Mouse (Mus musculus) thymus, postnatal 10 days (tissue): ENCODE measurements around the gene Gm38655.
"Not testable (repeated sequence)": the region's sequence is repeated elsewhere in the genome, so short reads cannot be mapped to it uniquely, and the experiment has no call there.

Source experiments
- DNase-seq, 2 experiments: peaks; one replicate each; pipeline ENCODE4 v3.0.0; 2021; ENCODE audit warnings: low spot score in 2 of 2

Gene Gm38655

DNA sequence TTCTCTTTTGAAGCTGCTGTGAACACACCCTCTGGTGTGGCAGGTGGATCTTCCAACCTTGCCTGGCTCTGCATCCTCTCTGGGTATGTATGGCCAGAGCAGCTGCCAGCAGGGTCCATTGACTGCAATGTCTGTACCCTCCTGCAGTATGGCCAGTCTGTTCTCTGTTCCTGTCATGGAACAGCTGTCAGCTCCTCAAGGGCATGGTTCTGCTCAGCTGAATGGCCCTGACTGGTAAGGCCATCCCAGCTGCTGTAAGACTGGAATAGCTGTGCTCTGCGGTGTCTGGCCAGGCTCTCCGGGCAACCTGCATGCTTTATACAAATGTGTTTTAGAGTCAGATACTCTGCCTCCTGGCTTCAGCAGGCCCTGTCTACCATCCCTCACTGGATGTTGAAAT, 5.6 kb downstream of the Gm38655 start:
- no peak for DNase-seq

- DNase-seq: no peak
Measured at GRCm38 (mm10) chr17:25165970-25166671, 9.2 kb downstream of the Gm38655 start.

DNA sequence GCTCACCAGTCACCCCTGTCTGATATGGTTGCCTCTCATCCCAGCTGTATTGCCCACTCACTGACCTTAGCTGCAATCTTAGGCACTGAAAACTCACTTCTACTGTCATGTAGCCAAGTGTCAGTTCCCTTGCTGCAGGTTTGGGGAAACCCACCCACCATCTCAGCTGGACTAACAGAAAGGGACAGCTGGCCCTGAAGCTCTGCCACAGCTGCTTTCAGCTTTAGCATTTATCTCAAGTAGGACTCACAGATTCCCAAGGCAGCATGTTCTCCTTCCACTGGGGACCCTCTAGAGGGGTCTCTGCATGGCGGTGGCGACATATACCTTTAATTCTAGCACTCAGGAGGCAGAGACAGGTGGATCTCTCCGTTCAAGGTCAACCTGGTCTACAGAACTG, 10.5 kb downstream of the Gm38655 start:
- DNase-seq: no peak

GRCm38 (mm10) chr17:25163387-25163786, 11.9 kb downstream of the Gm38655 start:
- DNase-seq: no peak

DNA sequence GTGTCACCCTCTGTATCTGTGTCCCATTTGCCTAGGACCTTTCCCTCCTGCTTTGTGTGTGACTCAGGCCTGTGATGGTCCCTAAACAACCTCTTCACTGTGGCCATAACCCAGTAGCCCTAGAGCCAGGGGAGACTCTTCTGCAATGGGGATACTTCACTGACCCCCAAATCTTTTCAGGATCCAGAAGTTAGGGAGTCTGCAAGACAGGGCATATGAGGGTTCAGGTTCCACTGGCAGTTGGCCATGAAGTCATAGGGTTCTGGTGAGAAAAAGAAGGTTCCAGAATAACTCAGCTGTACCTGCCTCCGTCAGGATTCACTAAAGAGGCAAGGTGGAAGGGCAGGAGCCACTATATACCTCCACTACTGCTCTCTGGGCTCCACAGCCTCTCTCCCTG, 13.1 kb downstream of the Gm38655 start, which contains the start of gene Ccdc154:
Gene Ccdc154, plus strand, starts transcription at position 301 of the 400 bp plus-strand sequence.
- no peak for DNase-seq

DNA sequence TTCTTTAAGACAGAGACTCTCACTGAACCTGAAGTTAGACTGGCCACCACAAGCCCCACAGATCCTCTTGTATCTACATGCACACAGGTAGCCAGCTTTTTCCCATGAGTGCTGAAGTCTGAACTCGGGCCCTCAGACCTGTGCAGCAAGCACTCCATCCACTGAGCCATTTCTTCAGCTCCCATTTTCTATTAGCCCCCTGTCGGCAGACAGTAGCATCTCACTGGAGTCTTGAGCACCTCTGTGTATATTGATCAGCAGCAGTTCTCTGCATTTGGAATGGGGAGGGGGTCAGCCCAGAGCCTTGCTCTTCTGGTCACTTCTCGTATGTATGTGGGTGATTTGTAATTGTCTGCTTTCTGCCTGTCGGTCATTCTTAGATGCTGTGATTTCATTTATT, 35.3 kb downstream of the Gm38655 start:
- DNase-seq: no peak

GRCm38 (mm10) chr17:25138803-25139202, 36.5 kb downstream of the Gm38655 start:
- DNase-seq: no peak

- no peak for DNase-seq
Measured at GRCm38 (mm10) chr17:25135622-25136021, 39.6 kb downstream of the Gm38655 start.

GRCm38 (mm10) chr17:25133275-25133698, 42.0 kb downstream of the Gm38655 start, which contains the start of gene Clcn7:
TSS of gene Clcn7 (plus strand) at chr17:25133391.
- DNase-seq: peak; percentile 80 to 84

- no peak for DNase-seq
Measured at GRCm38 (mm10) chr17:25130060-25130459, 45.2 kb downstream of the Gm38655 start.

DNA sequence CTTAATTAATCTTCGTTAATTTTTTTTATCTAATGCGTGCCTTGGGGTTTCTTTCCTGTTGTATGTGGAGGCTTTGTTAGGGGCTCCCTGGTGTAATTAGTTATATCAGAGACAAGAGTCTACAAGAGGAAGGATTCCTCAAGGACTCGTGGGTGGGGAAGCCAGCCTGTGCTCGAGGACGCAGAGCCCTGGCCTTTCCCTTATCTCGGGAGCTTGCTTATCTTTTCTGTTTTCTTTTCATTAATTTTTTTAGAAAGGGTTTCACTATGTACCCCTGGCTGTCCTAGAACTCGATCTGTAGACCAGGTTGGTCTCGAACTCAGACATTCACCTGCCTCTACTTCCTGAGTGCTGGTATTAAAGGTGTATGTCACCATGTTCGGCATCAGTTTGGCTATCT, 47.6 kb downstream of the Gm38655 start:
- no peak for DNase-seq

DNA sequence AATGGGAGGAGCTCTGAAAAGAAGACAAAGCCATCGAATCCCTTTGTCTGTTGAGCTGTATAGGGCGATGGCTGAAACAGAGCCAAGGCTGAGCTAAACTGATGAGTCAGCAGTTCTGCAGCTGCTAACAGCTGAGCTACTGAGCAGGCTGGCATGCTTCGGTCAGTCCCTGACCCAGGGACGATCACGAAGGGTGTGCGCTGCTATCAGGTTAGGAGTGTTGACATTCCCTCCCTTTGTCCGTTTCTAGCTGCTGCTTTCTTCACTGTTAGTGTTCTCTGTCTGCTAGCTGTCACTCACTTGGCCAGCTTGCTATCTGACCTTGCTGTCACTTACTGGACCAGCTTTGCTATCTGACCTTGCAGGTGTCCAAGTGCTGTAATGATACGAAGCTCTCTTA, 48.2 kb downstream of the Gm38655 start:
- DNase-seq: no peak

DNA sequence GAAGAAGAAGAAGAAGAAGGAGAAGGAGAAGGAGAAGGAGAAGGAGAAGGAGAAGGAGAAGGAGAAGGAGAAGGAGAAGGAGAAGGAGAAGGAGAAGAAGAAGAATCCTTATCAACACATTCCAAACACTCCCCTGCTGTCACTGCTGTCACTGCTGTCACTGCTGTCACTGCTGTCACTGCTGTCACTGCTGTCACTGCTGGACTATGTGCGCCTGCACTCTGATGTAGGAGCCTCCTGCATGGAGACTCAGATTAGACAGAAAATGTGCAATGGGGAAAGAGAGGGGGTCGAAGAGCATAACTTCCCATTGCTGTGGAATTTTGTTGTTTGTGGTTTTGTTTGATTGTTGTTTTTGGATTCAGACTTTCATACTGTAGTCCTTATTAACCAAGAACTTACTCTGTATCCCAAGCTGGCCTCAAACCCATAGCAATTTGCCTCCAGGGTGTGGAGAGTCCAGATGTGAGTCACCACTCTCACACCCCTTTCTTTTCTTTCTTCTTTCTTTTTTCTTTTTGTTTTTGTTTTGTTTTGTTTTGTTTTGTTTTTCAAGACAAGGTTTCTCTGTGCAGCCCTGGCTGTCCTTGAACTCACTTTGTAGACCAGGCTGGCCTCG, 49.7 kb downstream of the Gm38655 start:
- DNase-seq: not testable (repeated sequence)

- DNase-seq: peak in 1 of 2 experiments; percentile 50
Measured at GRCm38 (mm10) chr17:25123979-25124378, 51.3 kb downstream of the Gm38655 start.
